ENCODE assay signal across 12 mouse cellular contexts in the genomic region with DNA sequence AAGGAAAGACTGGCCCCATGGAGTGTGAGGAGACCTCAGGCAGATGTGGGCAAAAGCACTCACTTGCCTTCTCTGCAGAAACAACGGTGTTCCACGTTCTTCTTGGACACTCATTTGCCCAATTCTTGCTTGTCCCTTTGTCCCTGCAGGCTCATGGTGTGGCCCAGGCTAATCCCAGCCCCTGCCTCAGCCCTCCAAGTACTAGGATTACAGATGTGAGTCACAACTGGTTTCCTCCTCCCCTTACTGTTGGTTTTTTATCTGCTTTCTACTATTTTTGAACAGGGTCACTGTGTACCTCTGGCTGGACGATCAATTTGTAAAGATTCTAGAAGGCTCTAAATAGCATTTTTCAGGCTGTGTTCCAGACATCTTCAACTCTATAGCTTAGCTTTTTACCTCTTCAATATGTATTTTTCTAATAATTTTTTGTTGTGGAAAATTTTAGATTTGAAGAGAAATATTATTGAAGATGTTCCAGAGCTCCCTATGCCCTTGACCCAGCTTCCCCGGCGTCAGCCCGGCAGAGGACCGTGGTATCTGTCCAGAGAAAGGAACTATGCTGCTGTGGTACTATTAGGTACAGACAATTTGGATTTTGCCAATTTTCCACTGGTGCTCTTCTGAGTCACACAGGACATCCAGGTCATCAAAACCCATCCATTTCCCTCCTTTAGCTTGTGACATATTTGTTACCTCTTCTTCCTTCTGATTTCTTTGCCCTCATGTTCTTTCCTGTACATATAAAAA.
"Had no signal": no experiment of that assay in that cellular context is flagged by ENCODE, and none has a peak within 500 bp of the region (broad histone marks: within the 10 kb centered on the region; RNA-seq: fewer than 3 reads in every experiment).

No protein-coding gene starts in this region.

- DNase-seq: kidney, adult 2 months; kidney, postnatal 14 days; lung, adult 2 months; lung, postnatal 36 days; thymus, postnatal 36 days had no signal

- H3K27me3 ChIP-seq: kidney, embryonic 15.5 days; midbrain, embryonic 15.5 days had no signal

- H3K4me1 ChIP-seq: kidney, embryonic 15.5 days; limb, embryonic 10.5 days; liver, embryonic 15.5 days; midbrain, embryonic 15.5 days had no signal

- H3K4me3 ChIP-seq: kidney, embryonic 15.5 days; limb, embryonic 10.5 days; liver, embryonic 15.5 days; midbrain, embryonic 15.5 days had no signal

- H3K27ac ChIP-seq: kidney, embryonic 15.5 days; limb, embryonic 10.5 days; liver, embryonic 15.5 days; midbrain, embryonic 15.5 days had no signal

- ATAC-seq: lung, postnatal 0 days; midbrain, embryonic 15.5 days had no signal

- H3K36me3 ChIP-seq: kidney, embryonic 15.5 days; limb, embryonic 10.5 days; liver, embryonic 15.5 days; midbrain, embryonic 15.5 days had no signal

- H3K4me2 ChIP-seq: kidney, embryonic 15.5 days; liver, embryonic 11.5 days; liver, embryonic 15.5 days; midbrain, embryonic 11.5 days; midbrain, embryonic 15.5 days had no signal

- H3K9me3 ChIP-seq: kidney, embryonic 15.5 days; limb, embryonic 10.5 days; liver, embryonic 15.5 days; midbrain, embryonic 15.5 days had no signal

- H3K9ac ChIP-seq: kidney, embryonic 15.5 days; liver, embryonic 15.5 days; midbrain, embryonic 15.5 days had no signal
